Mouse (Mus musculus) limb, embryonic 14.5 days (tissue): ENCODE results near the gene Ankrd36. TPM values are rescaled to one million over a fixed set of nuclear protein-coding genes. Genes with fewer than 3 reads are reported as not detected.

ENCODE experiments used
- ATAC-seq: fragments of 200-750 bp; cut with Nextera tagmentation; 2 replicates; pipeline ENCODE4 v1.8.0; 2017; ENCODE audit warnings: low read depth, moderate number of reproducible peaks, moderate TSS enrichment; ENCODE audit not compliant: low FRiP score
- DNase-seq: peaks from one replicate; pipeline ENCODE4 v3.0.0-alpha.2; 2015; ENCODE audit warnings: low spot score
- H3K27ac ChIP-seq: fragments of 300-500 bp; sonication (generic); replicated peaks from 2 replicates; pipeline ENCODE4 v1.5.1; 2014; ENCODE audit warnings: low read depth, mild to moderate bottlenecking, low read length, moderate library complexity, mixed read lengths
- H3K27me3 ChIP-seq: fragments of 300-500 bp; sonication (generic); 2 replicates; pipeline ENCODE4 v1.6.1; 2014; ENCODE audit warnings: low read length, mixed read lengths; ENCODE audit not compliant: control insufficient read depth, insufficient read depth
- H3K36me3 ChIP-seq: fragments of 300-500 bp; sonication (generic); 2 replicates; pipeline ENCODE4 v1.6.1; 2014; ENCODE audit warnings: mild to moderate bottlenecking, low read length, moderate library complexity, mixed read lengths; ENCODE audit not compliant: control insufficient read depth, insufficient read depth
- H3K4me1 ChIP-seq: fragments of 300-500 bp; sonication (generic); 2 replicates; pipeline ENCODE4 v1.6.1; 2014; ENCODE audit warnings: antibody characterized with exemption, low read length, mixed read lengths; ENCODE audit not compliant: control insufficient read depth, insufficient read depth
- H3K4me2 ChIP-seq: fragments of 300-500 bp; sonication (generic); replicated peaks from 2 replicates; pipeline ENCODE4 v1.6.1; 2014; ENCODE audit warnings: low read depth, mild to moderate bottlenecking, low read length, moderate library complexity; ENCODE audit not compliant: severe bottlenecking
- H3K4me3 ChIP-seq: fragments of 300-500 bp; sonication (generic); replicated peaks from 2 replicates; pipeline ENCODE4 v1.5.1; 2014; ENCODE audit warnings: low read length
- H3K9ac ChIP-seq: fragments of 300-500 bp; sonication (generic); 2 replicates; pipeline ENCODE4 v1.6.1; 2014; ENCODE audit warnings: mild to moderate bottlenecking, low read depth, low read length, moderate library complexity; ENCODE audit not compliant: severe bottlenecking
- H3K9me3 ChIP-seq: fragments of 300-500 bp; sonication (generic); 2 replicates; pipeline ENCODE4 v1.6.1; 2016; ENCODE audit warnings: low read length; ENCODE audit not compliant: control insufficient read depth
- POLR2A ChIP-seq: fragments of 200-500 bp; IDR thresholded peaks from 2 replicates; pipeline ENCODE4 v1.8.0; 2012; ENCODE audit warnings: inconsistent platforms, mild to moderate bottlenecking, moderate library complexity, borderline replicate concordance; ENCODE audit not compliant: insufficient read depth, insufficient read length; ENCODE audit errors: extremely low read depth
- WGBS: fragments of 180-500 bp; shearing (Covaris S2); extraction: QIAGEN DNeasy Blood & Tissue Kit; methylation state at CpG from one replicate; pipeline ENCODE4 v1.1.7; 2014; 5-methylcytosine and 5-hydroxymethylcytosine counted together
- polyA plus RNA-seq, 2 experiments: library from polyadenylated mRNA; depleted of rRNA in 1 of 2; stranded (reverse) in 1 of 2; unstranded in 1 of 2; fragments of >200 nt; fragmentation: Nextera tagmentation in 1 of 2; extraction: Ambion mirVana in 1 of 2; gene quantifications; 2 replicates each; pipeline versions ENCODE4 v1.2.1 to v1.2.3; 2012 to 2014

Ankrd36 gene
- polyA plus RNA-seq, 2 experiments, result 0.03 TPM; not detected in 1

- WGBS, result 89% methylated on average over 3 of the region's 3 CpGs
- no peaks in the 10 kb centered on the region for H3K27me3 ChIP-seq
- no peak overlapping the region for H3K9ac ChIP-seq
- no peak overlapping the region for H3K27ac ChIP-seq
- H3K4me1 ChIP-seq, result no peaks in the 10 kb centered on the region
- H3K36me3 ChIP-seq, result no peaks in the 10 kb centered on the region
- ATAC-seq, result no peak
- no peak overlapping the region for H3K4me3 ChIP-seq
- DNase-seq, result no peak
- no peak overlapping the region for H3K4me2 ChIP-seq
- TF ChIP-seq POLR2A, result no peak
- no peaks in the 10 kb centered on the region for H3K9me3 ChIP-seq
These were observed 22.8 kb upstream of the Ankrd36 start for GRCm38 (mm10) chr11:5546693-5547092.

- H3K27ac ChIP-seq, result no peak overlapping the region
- H3K36me3 ChIP-seq, result no peaks in the 10 kb centered on the region
- 82% methylated on average over 5 of the region's 5 CpGs for WGBS
- no peak for ATAC-seq
- H3K9me3 ChIP-seq, result no peaks in the 10 kb centered on the region
- DNase-seq, result no peak
- H3K27me3 ChIP-seq, result no peaks in the 10 kb centered on the region
- H3K9ac ChIP-seq, result no peak overlapping the region
- no peaks in the 10 kb centered on the region for H3K4me1 ChIP-seq
- no peak overlapping the region for H3K4me2 ChIP-seq
- TF ChIP-seq POLR2A, result no peak
- H3K4me3 ChIP-seq, result no peak overlapping the region
These were observed 18.1 kb upstream of the Ankrd36 start for GRCm38 (mm10) chr11:5551430-5551829.

GRCm38 (mm10) chr11:5551931-5552330, 17.6 kb upstream of the Ankrd36 start:
- no peak overlapping the region for H3K4me3 ChIP-seq
- 71% methylated on average over 1 of the region's 1 CpGs for WGBS
- no peak overlapping the region for H3K4me2 ChIP-seq
- ATAC-seq (no peak), DNase-seq (no peak)
- no peaks in the 10 kb centered on the region for H3K36me3 ChIP-seq
- no peak overlapping the region for H3K9ac ChIP-seq
- H3K4me1 ChIP-seq, result no peaks in the 10 kb centered on the region
- no peak for TF ChIP-seq POLR2A
- no peaks in the 10 kb centered on the region for H3K9me3 ChIP-seq
- no peak overlapping the region for H3K27ac ChIP-seq
- no peaks in the 10 kb centered on the region for H3K27me3 ChIP-seq

GRCm38 (mm10) chr11:5560273-5560672, 9.2 kb upstream of the Ankrd36 start:
- 80% methylated on average over 3 of the region's 3 CpGs for WGBS

GRCm38 (mm10) chr11:5562625-5563268, 6.7 kb upstream of the Ankrd36 start:
- 42% methylated on average over 9 of the region's 9 CpGs for WGBS
- H3K36me3 ChIP-seq, result no peaks in the 10 kb centered on the region
- no peaks in the 10 kb centered on the region for H3K4me1 ChIP-seq
- H3K9ac ChIP-seq, result no peak overlapping the region
- H3K4me3 ChIP-seq, result no peak overlapping the region
- no peak for ATAC-seq
- H3K4me2 ChIP-seq, result no peak overlapping the region
- H3K27me3 ChIP-seq, result no peaks in the 10 kb centered on the region
- no peak overlapping the region for H3K27ac ChIP-seq
- no peak for TF ChIP-seq POLR2A
- no peak for DNase-seq
- H3K9me3 ChIP-seq, result no peaks in the 10 kb centered on the region

More at GRCm38 (mm10) chr11:5560273-5560672, 9.2 kb upstream of the Ankrd36 start:
- no peak overlapping the region for H3K27ac ChIP-seq
- TF ChIP-seq POLR2A, result no peak
- H3K27me3 ChIP-seq, result no peaks in the 10 kb centered on the region
- ATAC-seq (no peak), DNase-seq (no peak)
- H3K4me3 ChIP-seq, result no peak overlapping the region
- no peaks in the 10 kb centered on the region for H3K36me3 ChIP-seq
- no peaks in the 10 kb centered on the region for H3K9me3 ChIP-seq
- no peak overlapping the region for H3K4me2 ChIP-seq
- H3K9ac ChIP-seq, result no peak overlapping the region
- no peaks in the 10 kb centered on the region for H3K4me1 ChIP-seq
